Mouse (Mus musculus) large intestine, adult 2 months (tissue): Measurements from ENCODE around the gene Ndufa9. TPM values are rescaled to one million over a fixed set of nuclear protein-coding genes. Genes with fewer than 3 reads are reported as not detected.

Source experiments
- DNase-seq: peaks from one replicate; pipeline ENCODE4 v3.0.0-alpha.2; 2012; ENCODE audit warnings: low read depth, low spot score
- WGBS: fragments of 180-500 bp; shearing (Covaris S2); methylation state at CpG from one replicate; pipeline ENCODE4 v1.1.7; 2018; 5-methylcytosine and 5-hydroxymethylcytosine counted together
- polyA plus RNA-seq: library from polyadenylated mRNA; depleted of rRNA; stranded (reverse); fragments of >200 nt; gene quantifications from 2 replicates; pipeline ENCODE4 v1.2.3, GENCODE M21; 2012; rRNA removed

Gene Ndufa9
- polyA plus RNA-seq, result 134 and 145 TPM in 2 replicates

- peak; percentile 70 for DNase-seq
- 5% methylated on average over 46 of the region's 46 CpGs for WGBS
Measured at GRCm38 (mm10) chr6:126848712-126849704, at the start of gene Ndufa9. TSS of gene Ndufa9 (minus strand) at chr6:126849136.

DNA sequence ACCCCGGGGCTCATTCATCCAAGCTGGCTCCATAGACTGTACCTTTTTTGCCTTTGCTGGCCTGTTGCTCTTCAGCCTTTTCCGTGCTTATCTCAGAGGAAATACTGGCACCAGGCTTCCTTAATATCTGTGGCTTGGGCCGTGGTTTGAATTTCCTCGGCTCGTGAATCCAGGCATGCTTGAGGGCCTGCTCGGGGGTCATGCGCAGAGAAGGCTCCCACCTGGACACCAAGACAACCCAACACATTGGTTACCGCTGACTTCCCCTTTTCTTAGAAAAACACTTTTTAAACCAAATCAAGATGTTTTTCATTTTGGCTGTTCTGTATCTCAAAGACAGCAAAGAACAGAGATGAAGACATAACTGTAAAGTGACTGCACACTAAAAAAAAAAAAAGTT, 28.2 kb upstream of the Ndufa9 start:
- no peak for DNase-seq
- 78% methylated on average over 8 of the region's 8 CpGs for WGBS

- DNase-seq, result no peak
Measured at GRCm38 (mm10) chr6:126852881-126853280, 3.9 kb upstream of the Ndufa9 start, which contains the start of gene Akap3. TSS of gene Akap3 (plus strand) at chr6:126853098.

DNA sequence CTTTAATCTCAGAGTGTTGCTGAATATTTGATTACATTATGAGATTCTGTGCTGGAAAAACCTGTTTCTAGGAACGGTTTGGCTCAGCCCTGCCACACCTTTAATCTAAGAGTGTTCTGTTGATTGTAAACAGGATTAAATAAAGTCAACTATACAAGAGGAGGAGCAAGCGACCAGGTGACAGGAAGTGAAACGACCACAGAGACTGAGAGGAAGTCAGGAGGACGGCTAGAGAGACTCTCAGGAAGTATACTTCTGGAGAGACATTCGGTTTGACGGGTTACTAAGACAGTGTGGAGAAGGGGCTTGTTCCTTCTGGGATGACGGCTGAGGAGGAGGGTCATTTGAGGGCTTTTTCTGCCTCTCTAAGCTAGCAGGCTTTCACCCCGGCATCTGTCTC, 12.3 kb downstream of the Ndufa9 start:
- no peak for DNase-seq
- WGBS, result 78% methylated on average over 8 of the region's 8 CpGs

DNA sequence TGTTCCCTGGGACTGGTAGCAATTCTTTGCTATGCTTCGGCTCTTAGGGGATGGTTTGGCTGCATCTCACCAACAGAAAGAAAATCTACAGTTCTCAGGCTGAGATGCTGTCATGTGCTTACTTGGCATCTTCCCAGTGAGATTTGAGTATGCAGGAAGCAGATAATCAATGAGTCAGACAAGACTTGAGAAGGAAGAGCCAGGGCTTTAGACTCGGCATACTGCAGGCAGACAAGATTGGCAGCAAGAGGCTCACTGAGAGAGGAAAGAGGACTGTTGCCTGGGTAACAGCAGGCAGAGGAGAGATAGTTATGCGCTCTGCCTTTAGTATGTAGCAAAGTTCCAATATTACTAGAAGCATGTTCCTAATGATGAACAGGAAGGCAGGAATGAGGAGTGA, 25.8 kb downstream of the Ndufa9 start:
- 82% methylated on average over 3 of the region's 3 CpGs for WGBS
- DNase-seq, result no peak

GRCm38 (mm10) chr6:126816338-126816737, 32.6 kb downstream of the Ndufa9 start:
- no peak for DNase-seq
- 89% methylated on average over 8 of the region's 8 CpGs for WGBS

GRCm38 (mm10) chr6:126815206-126815750, 33.7 kb downstream of the Ndufa9 start:
- DNase-seq, result no peak
- WGBS, result 72% methylated on average over 6 of the region's 6 CpGs

DNA sequence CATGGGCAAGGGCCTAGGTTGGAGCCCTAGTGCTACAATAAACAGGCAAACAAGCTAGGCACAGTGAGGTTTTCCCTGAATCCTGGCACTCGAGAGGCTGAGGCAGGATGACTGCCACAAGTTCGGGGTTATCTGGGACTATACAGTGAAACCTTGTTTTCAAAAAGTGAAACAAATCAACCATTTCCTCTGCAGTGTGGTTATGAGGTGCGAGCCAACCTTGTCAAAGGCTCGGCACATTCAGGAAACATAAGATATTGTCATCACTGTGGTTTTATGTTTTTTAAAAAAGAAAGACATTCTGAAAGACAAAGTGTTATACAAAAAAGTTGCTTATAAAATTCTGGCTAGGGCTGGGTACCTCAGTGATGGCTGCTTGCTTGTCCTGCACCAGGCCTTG, 37.5 kb downstream of the Ndufa9 start:
- no peak for DNase-seq
- WGBS, result 76% methylated on average over 4 of the region's 4 CpGs

DNA sequence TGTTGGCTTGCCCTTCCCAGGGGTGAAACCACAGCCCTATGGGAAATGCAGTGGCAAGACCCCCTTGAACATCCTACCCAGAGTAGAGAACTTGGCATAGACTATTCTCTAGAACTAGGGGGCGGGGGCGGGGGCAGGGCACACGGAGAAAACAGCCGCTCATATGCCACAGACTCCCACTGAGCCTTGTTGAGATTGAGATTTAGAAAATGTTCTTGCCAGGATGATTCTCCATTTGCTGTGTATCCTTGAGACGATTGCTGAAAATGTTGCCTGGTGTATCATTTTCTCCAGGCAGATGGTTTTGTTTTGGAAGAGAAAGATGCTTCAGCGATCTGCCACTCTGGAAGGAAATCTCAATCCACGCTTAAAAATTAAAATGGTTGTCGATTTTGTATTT, 40.4 kb downstream of the Ndufa9 start:
- 86% methylated on average over 8 of the region's 8 CpGs for WGBS
- DNase-seq, result no peak

DNA sequence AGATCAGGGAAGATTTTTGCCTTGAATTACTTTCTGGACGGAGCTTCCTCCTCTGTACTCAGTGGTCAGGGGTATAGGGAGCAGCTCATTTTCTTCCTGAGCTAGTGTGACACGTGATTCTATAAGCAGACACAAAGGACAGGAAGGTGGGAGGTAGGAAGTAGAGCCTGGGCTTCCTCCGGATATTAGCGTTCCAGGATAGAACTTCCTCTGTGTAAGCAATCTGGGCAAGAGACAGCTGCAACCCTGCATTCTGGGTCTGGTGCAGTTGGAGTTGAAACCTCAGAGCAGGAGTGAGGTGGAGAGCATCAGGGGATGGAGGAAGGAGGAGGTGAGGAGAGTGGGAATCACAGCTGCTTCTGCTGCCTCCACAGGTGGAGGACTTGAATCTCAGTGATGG, 40.8 kb downstream of the Ndufa9 start:
- WGBS, result 49% methylated on average over 4 of the region's 4 CpGs
- DNase-seq, result no peak

GRCm38 (mm10) chr6:126806783-126807182, 42.2 kb downstream of the Ndufa9 start:
- 84% methylated on average over 3 of the region's 3 CpGs for WGBS
- DNase-seq, result no peak

GRCm38 (mm10) chr6:126802946-126803345, 46.0 kb downstream of the Ndufa9 start:
- no peak for DNase-seq
- 25% methylated on average over 11 of the region's 11 CpGs for WGBS

GRCm38 (mm10) chr6:126794751-126795150, 54.2 kb downstream of the Ndufa9 start:
- WGBS, result 79% methylated on average over 6 of the region's 6 CpGs
- no peak for DNase-seq

DNA sequence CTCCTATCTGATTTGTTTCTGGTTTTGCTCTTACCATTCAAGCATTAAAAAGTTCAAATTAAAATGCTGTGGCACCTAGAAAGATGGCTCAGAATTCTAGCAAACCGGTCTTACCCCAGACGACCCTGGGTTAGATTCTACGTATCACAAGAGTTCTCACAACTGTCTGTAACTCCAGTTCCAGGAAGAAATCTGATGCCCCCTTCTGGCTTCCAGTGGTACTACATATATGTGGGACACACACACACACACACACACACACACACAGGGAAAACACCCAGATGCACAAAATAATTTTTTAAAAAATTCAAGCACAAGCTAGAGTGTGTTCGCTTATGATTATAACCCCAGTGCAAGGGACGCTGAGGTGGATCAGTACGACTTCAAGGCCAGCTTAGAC, 55.2 kb downstream of the Ndufa9 start:
- WGBS, result 97% methylated on average over 6 of the region's 6 CpGs

DNA sequence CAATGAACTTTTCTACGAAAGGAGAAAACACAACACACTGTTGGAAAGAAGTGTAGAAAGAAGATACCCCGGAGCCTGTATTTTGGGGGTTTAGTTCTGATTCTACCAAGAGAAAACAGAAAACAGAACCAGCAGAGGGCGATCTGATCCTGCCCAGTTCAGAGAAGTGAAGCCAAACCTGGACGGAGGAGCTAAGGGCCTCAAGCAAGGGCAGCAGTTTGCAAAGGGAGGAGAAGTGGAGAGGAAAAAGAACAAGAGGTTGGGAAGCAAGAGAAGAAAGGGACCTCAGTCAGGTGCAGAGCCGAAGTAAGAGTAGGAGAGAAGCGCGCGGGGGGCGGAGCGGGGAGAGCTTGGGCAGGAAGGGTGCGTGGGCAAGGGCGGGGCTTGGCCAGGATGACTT, 57.0 kb downstream of the Ndufa9 start:
- 39% methylated on average over 12 of the region's 12 CpGs for WGBS
- DNase-seq, result no peak

More for the DNA sequence above, 55.2 kb downstream of the Ndufa9 start:
- DNase-seq, result no peak

GRCm38 (mm10) chr6:126791488-126791887, 57.4 kb downstream of the Ndufa9 start:
- DNase-seq, result no peak
- WGBS, result 14% methylated on average over 4 of the region's 4 CpGs

DNA sequence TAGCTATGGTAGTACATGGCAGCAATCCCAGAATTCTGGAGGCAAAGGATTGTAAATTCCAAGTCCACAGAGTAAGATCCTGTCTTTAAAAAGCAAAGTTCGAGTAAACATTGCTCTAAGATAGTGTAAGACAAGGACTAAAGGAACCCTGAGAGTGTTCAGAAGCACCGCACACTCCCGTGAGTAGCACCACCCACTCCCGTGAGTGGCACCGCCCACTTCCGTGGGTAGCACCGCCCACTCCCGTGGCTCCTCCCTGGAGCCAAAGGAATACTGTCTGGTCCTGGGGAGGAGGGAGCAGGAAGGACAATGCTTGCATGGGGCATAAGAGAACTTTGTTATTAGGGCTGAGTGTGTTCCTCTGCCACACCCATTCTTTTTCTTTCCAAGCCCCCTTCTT, 60.1 kb downstream of the Ndufa9 start:
- WGBS, result 55% methylated on average over 8 of the region's 8 CpGs

DNA sequence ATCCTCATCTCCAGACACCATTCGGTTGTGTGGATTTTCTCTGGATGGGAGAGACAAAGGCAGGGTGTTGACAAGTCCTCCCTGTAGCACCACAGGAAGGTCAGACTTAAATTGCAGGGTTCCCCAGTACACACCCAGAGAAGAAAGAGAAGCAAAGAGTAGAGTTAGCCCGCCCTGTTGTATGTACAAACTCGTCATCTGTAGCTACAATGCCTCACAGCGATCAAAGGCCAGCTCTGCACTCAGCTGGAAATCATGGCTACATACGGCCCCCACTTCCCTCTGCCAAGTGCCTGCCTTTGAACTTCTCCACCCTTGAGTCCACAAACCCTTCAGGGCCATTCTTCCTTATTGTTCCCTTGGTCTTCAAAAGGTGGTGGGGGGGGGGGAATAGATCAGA, 64.7 kb downstream of the Ndufa9 start:
- WGBS, result 22% methylated on average over 5 of the region's 5 CpGs
- no peak for DNase-seq

More for the DNA sequence above, 60.1 kb downstream of the Ndufa9 start:
- DNase-seq, result no peak

GRCm38 (mm10) chr6:126783651-126784066, 65.3 kb downstream of the Ndufa9 start:
- no peak for DNase-seq
- 52% methylated on average over 10 of the region's 10 CpGs for WGBS

- DNase-seq, result no peak
- WGBS, result 86% methylated on average over 1 of the region's 1 CpGs
Measured at GRCm38 (mm10) chr6:126783056-126783455, 65.9 kb downstream of the Ndufa9 start.

DNA sequence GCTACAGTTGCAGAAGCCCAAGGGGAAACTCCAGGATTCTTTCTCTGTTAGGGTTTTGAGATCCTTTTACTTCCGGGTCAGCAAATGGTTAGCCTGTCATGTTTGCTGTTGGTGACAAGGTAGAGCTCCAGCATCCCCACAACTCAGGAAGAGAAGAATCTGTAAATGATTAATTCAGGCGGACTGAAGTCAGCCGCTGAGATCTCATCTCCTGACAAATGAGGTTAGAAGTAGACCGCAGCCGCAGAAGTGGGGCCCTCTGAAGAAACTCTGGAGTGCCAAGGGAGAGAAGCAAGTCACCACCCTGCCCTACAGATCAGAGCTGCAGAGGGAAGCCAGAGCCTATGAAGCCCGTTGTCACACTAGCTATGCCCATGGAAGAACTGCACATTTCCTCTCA, 71.0 kb downstream of the Ndufa9 start:
- DNase-seq, result no peak

More for the DNA sequence above, 71.0 kb downstream of the Ndufa9 start:
- 38% methylated on average over 6 of the region's 6 CpGs for WGBS
